Mouse (Mus musculus): ENCODE results near the gene Naa80. TPM values are rescaled to one million over a fixed set of nuclear protein-coding genes. Genes with fewer than 3 reads are reported as not detected.
A peak's percentile ranks its signal among the peaks of the same experiment; 100 is the strongest.

The Naa80 gene
- 14.3 and 16.7 TPM in 2 replicates for polyA plus RNA-seq (2014; fragmentation: Nextera tagmentation; extraction: Ambion mirVana)

DNA sequence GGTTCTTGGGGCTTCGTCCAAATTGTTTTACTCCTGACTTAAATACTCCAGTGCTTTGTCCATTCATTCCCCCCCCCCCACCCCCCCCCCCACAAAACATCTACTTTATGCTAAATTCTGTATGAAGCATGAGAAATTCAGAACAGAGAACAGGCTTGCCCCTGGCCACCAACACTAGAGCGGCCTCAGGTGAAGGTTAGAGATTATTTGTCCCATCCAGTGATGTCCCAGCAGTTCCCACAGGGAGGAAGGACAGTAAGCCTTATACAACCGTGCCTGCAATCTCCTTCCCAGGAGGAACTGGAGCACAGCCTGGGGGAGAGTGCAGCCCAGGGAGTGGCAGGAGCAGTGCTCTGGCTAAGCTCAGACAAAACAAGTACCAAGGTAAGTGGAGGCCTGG lies at the start of gene Naa80:
TSS of gene Naa80 (plus strand) at position 301 of the 400 bp plus-strand sequence.
- no peak for DNase-seq (ENCODE audit: low spot score)
- Histone ChIP-seq H3K9me3 (ENCODE audit: control insufficient read depth, low read length) (no peaks in the 10 kb centered on the region), H3K9ac (ENCODE audit: low read length) (no peak within 1 kb of the TSS), H3K36me3 (ENCODE audit: control insufficient read depth, insufficient read depth, low read length) (peaks cover 10% of the 10 kb centered on the region), H3K4me1 (ENCODE audit: control insufficient read depth, insufficient read depth, low read length) (peaks cover 24% of the 10 kb centered on the region), H3K27me3 (ENCODE audit: control insufficient read depth, insufficient read depth, low read length) (no peaks in the 10 kb centered on the region), H3K4me3 (ENCODE audit: low read depth, low read length) (no peak within 1 kb of the TSS), H3K4me2 (ENCODE audit: low read depth, severe bottlenecking) (no peak within 1 kb of the TSS; the same call in 1 of the 2 replicates), H3K27ac (replicated peaks; ENCODE audit: low read depth, low read length) (no peak within 1 kb of the TSS)
- ATAC-seq (ENCODE audit: insufficient number of reproducible peaks, low FRiP score, low TSS enrichment, low read depth), result no peak
- WGBS, result 72% methylated on average over 3 of the region's 3 CpGs

- no peaks in the 10 kb centered on the region for H3K9me3 ChIP-seq (ENCODE audit: control insufficient read depth, low read length)
- H3K27ac ChIP-seq (replicated peaks; ENCODE audit: low read depth, low read length), result no peak within 1 kb of the TSS
- peak within 1 kb of the TSS; percentile 73 for H3K9ac ChIP-seq (ENCODE audit: low read length)
- H3K27me3 ChIP-seq (ENCODE audit: control insufficient read depth, insufficient read depth, low read length), result peaks cover 3% of the 10 kb centered on the region; the same call in 1 of the 2 replicates
- ATAC-seq (ENCODE audit: insufficient number of reproducible peaks, low FRiP score, low TSS enrichment, low read depth) (peak; percentile 96), DNase-seq (ENCODE audit: low spot score) (peak; percentile 92)
- H3K4me2 ChIP-seq (ENCODE audit: low read depth, severe bottlenecking), result peak within 1 kb of the TSS; percentile 97
- WGBS, result under 1% methylated on average over 48 of the region's 48 CpGs
- peaks cover 20% of the 10 kb centered on the region for H3K4me1 ChIP-seq (ENCODE audit: control insufficient read depth, insufficient read depth, low read length)
- peaks cover 12% of the 10 kb centered on the region for H3K36me3 ChIP-seq (ENCODE audit: control insufficient read depth, insufficient read depth, low read length)
- H3K4me3 ChIP-seq (ENCODE audit: low read depth, low read length), result peak within 1 kb of the TSS; percentile 74
Observed at GRCm38 (mm10) chr9:107533791-107534407, 44.8 kb upstream of the Naa80 start, which contains the start of gene Tmem115. TSS of gene Tmem115 (plus strand) at chr9:107533945.

GRCm38 (mm10) chr9:107534408-107535202 lies 44.1 kb upstream of the Naa80 start:
- ATAC-seq (ENCODE audit: insufficient number of reproducible peaks, low FRiP score, low TSS enrichment, low read depth), result 0 out of 2 replicates have a peak, but pooled peaks have one; percentile 8
- no peaks in the 10 kb centered on the region for H3K9me3 ChIP-seq (ENCODE audit: control insufficient read depth, low read length)
- no peak overlapping the region for H3K27ac ChIP-seq (replicated peaks; ENCODE audit: low read depth, low read length)
- H3K4me3 ChIP-seq (ENCODE audit: low read depth, low read length), result peak overlapping the region; percentile 74
- under 1% methylated on average over 40 of the region's 40 CpGs for WGBS
- H3K4me2 ChIP-seq (ENCODE audit: low read depth, severe bottlenecking), result peak overlapping the region; percentile 97
- peak; percentile 37 for DNase-seq (ENCODE audit: low spot score)
- peaks cover 3% of the 10 kb centered on the region; the same call in 1 of the 2 replicates for H3K27me3 ChIP-seq (ENCODE audit: control insufficient read depth, insufficient read depth, low read length)
- peak overlapping the region; percentile 73 for H3K9ac ChIP-seq (ENCODE audit: low read length)
- H3K36me3 ChIP-seq (ENCODE audit: control insufficient read depth, insufficient read depth, low read length), result peaks cover 18% of the 10 kb centered on the region
- H3K4me1 ChIP-seq (ENCODE audit: control insufficient read depth, insufficient read depth, low read length), result peaks cover 20% of the 10 kb centered on the region

GRCm38 (mm10) chr9:107538231-107538630 lies 40.5 kb upstream of the Naa80 start:
- Histone ChIP-seq H3K36me3 (ENCODE audit: control insufficient read depth, insufficient read depth, low read length) (peaks cover 22% of the 10 kb centered on the region), H3K27ac (replicated peaks; ENCODE audit: low read depth, low read length) (no peak overlapping the region), H3K9me3 (ENCODE audit: control insufficient read depth, low read length) (no peaks in the 10 kb centered on the region), H3K4me1 (ENCODE audit: control insufficient read depth, insufficient read depth, low read length) (peaks cover 32% of the 10 kb centered on the region), H3K4me2 (ENCODE audit: low read depth, severe bottlenecking) (no peak overlapping the region), H3K4me3 (ENCODE audit: low read depth, low read length) (no peak overlapping the region), H3K27me3 (ENCODE audit: control insufficient read depth, insufficient read depth, low read length) (no peaks in the 10 kb centered on the region), H3K9ac (ENCODE audit: low read length) (no peak overlapping the region)
- ATAC-seq (ENCODE audit: insufficient number of reproducible peaks, low FRiP score, low TSS enrichment, low read depth) (no peak), DNase-seq (ENCODE audit: low spot score) (no peak)
- 96% methylated on average over 7 of the region's 7 CpGs for WGBS

DNA sequence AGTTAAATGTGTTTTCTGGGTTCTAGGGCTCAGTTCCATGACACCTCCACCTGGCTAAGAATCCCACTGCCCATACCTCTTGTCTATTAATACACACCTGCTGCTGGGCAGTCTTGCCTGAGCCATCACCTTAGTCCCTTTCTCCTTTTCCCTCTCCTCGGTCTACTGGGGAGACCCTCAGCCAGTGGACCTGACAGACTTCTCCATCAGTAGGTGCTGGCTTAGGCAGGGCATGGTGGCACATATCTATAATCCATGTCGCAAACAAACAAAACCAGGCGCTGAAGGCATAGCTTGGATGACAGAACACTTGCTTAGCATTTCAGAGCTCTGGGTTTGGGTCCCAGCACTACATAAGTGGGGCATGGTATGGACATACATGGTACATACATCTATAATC lies 40.0 kb upstream of the Naa80 start:
- peaks cover 22% of the 10 kb centered on the region for H3K36me3 ChIP-seq (ENCODE audit: control insufficient read depth, insufficient read depth, low read length)
- H3K4me1 ChIP-seq (ENCODE audit: control insufficient read depth, insufficient read depth, low read length), result peaks cover 32% of the 10 kb centered on the region
- no peak overlapping the region; the same call in 1 of the 2 replicates for H3K4me2 ChIP-seq (ENCODE audit: low read depth, severe bottlenecking)
- DNase-seq (ENCODE audit: low spot score), result no peak
- no peak overlapping the region for H3K4me3 ChIP-seq (ENCODE audit: low read depth, low read length)
- H3K9me3 ChIP-seq (ENCODE audit: control insufficient read depth, low read length), result no peaks in the 10 kb centered on the region
- ATAC-seq (ENCODE audit: insufficient number of reproducible peaks, low FRiP score, low TSS enrichment, low read depth), result no peak
- H3K27ac ChIP-seq (replicated peaks; ENCODE audit: low read depth, low read length), result no peak overlapping the region
- WGBS, result 88% methylated on average over 3 of the region's 3 CpGs
- H3K27me3 ChIP-seq (ENCODE audit: control insufficient read depth, insufficient read depth, low read length), result no peaks in the 10 kb centered on the region
- no peak overlapping the region for H3K9ac ChIP-seq (ENCODE audit: low read length)

- peaks cover 32% of the 10 kb centered on the region for H3K4me1 ChIP-seq (ENCODE audit: control insufficient read depth, insufficient read depth, low read length)
- no peak overlapping the region for H3K4me3 ChIP-seq (ENCODE audit: low read depth, low read length)
- H3K27me3 ChIP-seq (ENCODE audit: control insufficient read depth, insufficient read depth, low read length), result no peaks in the 10 kb centered on the region
- no peak overlapping the region for H3K27ac ChIP-seq (replicated peaks; ENCODE audit: low read depth, low read length)
- no peak overlapping the region for H3K4me2 ChIP-seq (ENCODE audit: low read depth, severe bottlenecking)
- WGBS, result 89% methylated on average over 8 of the region's 8 CpGs
- H3K9me3 ChIP-seq (ENCODE audit: control insufficient read depth, low read length), result no peaks in the 10 kb centered on the region
- no peak overlapping the region for H3K9ac ChIP-seq (ENCODE audit: low read length)
- ATAC-seq (ENCODE audit: insufficient number of reproducible peaks, low FRiP score, low TSS enrichment, low read depth) (no peak), DNase-seq (ENCODE audit: low spot score) (no peak)
- peaks cover 26% of the 10 kb centered on the region for H3K36me3 ChIP-seq (ENCODE audit: control insufficient read depth, insufficient read depth, low read length)
Observed at GRCm38 (mm10) chr9:107539940-107540339, 38.7 kb upstream of the Naa80 start.

DNA sequence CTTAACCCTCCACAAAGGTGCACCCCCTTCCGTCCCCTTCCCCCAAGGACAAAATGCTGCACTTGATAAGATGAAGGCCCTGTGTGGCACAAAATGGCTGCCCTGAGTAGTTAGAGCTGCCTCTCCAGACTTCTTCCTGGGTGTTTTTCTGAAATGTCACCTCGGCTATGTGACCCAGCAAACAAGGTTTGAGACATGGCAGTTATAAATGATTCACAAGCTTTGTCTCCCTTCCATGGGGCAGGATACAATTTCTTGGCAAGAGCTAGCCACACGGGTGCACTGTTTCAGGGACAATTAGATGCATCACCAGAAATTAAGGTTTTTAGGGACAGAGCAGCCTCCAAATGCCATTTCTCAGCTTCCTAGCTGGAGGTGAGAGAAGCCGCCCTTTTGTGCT lies 38.3 kb upstream of the Naa80 start:
- H3K9me3 ChIP-seq (ENCODE audit: control insufficient read depth, low read length), result no peaks in the 10 kb centered on the region
- peaks cover 26% of the 10 kb centered on the region for H3K36me3 ChIP-seq (ENCODE audit: control insufficient read depth, insufficient read depth, low read length)
- no peaks in the 10 kb centered on the region for H3K27me3 ChIP-seq (ENCODE audit: control insufficient read depth, insufficient read depth, low read length)
- no peak for ATAC-seq (ENCODE audit: insufficient number of reproducible peaks, low FRiP score, low TSS enrichment, low read depth)
- DNase-seq (ENCODE audit: low spot score), result no peak
- H3K4me1 ChIP-seq (ENCODE audit: control insufficient read depth, insufficient read depth, low read length), result peaks cover 29% of the 10 kb centered on the region
- WGBS, result 76% methylated on average over 4 of the region's 4 CpGs
- H3K27ac ChIP-seq (replicated peaks; ENCODE audit: low read depth, low read length), result no peak overlapping the region
- H3K9ac ChIP-seq (ENCODE audit: low read length), result no peak overlapping the region
- no peak overlapping the region for H3K4me2 ChIP-seq (ENCODE audit: low read depth, severe bottlenecking)
- no peak overlapping the region for H3K4me3 ChIP-seq (ENCODE audit: low read depth, low read length)

DNA sequence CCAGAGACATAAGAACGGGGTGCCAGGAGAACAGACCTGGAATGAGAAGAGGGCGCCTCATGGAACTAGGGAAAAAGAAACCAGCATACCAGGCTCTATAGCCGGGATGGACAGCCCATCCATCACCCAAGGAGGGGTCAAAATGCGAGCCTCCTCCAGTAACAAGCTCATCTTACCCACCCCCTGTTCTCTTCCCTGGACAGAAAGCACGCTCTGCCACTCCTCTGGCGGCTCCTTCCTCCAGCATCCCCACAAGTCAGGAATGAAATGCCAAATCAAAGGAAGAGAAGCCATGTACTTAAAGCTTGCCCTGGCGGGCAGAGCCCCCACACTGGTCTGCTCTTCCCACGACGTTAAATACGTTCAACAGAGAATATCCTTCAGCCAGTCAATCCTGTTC lies 37.7 kb upstream of the Naa80 start:
- ATAC-seq (ENCODE audit: insufficient number of reproducible peaks, low FRiP score, low TSS enrichment, low read depth), result no peak
- peak overlapping the region; percentile 53 for H3K4me3 ChIP-seq (ENCODE audit: low read depth, low read length)
- H3K4me2 ChIP-seq (ENCODE audit: low read depth, severe bottlenecking), result peak overlapping the region; percentile 94
- no peaks in the 10 kb centered on the region for H3K9me3 ChIP-seq (ENCODE audit: control insufficient read depth, low read length)
- H3K27ac ChIP-seq (replicated peaks; ENCODE audit: low read depth, low read length), result no peak overlapping the region
- H3K36me3 ChIP-seq (ENCODE audit: control insufficient read depth, insufficient read depth, low read length), result peaks cover 26% of the 10 kb centered on the region
- no peak for DNase-seq (ENCODE audit: low spot score)
- 31% methylated on average over 10 of the region's 10 CpGs for WGBS
- peak overlapping the region; percentile 7; the same call in 1 of the 2 replicates for H3K9ac ChIP-seq (ENCODE audit: low read length)
- H3K4me1 ChIP-seq (ENCODE audit: control insufficient read depth, insufficient read depth, low read length), result peaks cover 23% of the 10 kb centered on the region
- H3K27me3 ChIP-seq (ENCODE audit: control insufficient read depth, insufficient read depth, low read length), result no peaks in the 10 kb centered on the region

Data from limb, embryonic 11.5 days (tissue).